Mouse (Mus musculus): Measurements from ENCODE around the gene Cldn15. TPM values are rescaled to one million over a fixed set of nuclear protein-coding genes. Genes with fewer than 3 reads are reported as not detected.
A peak's percentile ranks its signal among the peaks of the same experiment; 100 is the strongest.

Gene Cldn15
- polyA plus RNA-seq, 1 experiment from 2014 or later = 0.16 TPM

- peaks cover 59% of the 10 kb centered on the region for H3K36me3 ChIP-seq
- H3K9me3 ChIP-seq = no peaks in the 10 kb centered on the region
- H3K27me3 ChIP-seq = no peaks in the 10 kb centered on the region
- peak within 1 kb of the TSS; percentile 94 for H3K4me2 ChIP-seq (replicated peaks)
- 0 out of 2 replicates have a peak, but pooled peaks have one; percentile 7 for ATAC-seq
- H3K27ac ChIP-seq = peak within 1 kb of the TSS; percentile 92
- H3K4me1 ChIP-seq (replicated peaks) = peaks cover 23% of the 10 kb centered on the region
- peak within 1 kb of the TSS; percentile 80 for H3K4me3 ChIP-seq (replicated peaks)
- 6% methylated on average over 12 of the region's 12 CpGs for WGBS
- peak within 1 kb of the TSS; percentile 92 for H3K9ac ChIP-seq (replicated peaks)
Observed at GRCm38 (mm10) chr5:136987934-136988271, 21.5 kb downstream of the Cldn15 start, which contains the start of gene Znhit1. Gene Znhit1 (minus strand): TSS chr5:136988021.

- no peak for ATAC-seq
- peak overlapping the region; percentile 80 for H3K4me3 ChIP-seq (replicated peaks)
- no peaks in the 10 kb centered on the region for H3K9me3 ChIP-seq
- H3K4me1 ChIP-seq (replicated peaks) = peaks cover 23% of the 10 kb centered on the region
- no peak overlapping the region for H3K27ac ChIP-seq
- 86% methylated on average over 7 of the region's 7 CpGs for WGBS
- peaks cover 60% of the 10 kb centered on the region for H3K36me3 ChIP-seq
- peak overlapping the region; percentile 94 for H3K4me2 ChIP-seq (replicated peaks)
- H3K9ac ChIP-seq (replicated peaks) = peak overlapping the region; percentile 92
- H3K27me3 ChIP-seq = no peaks in the 10 kb centered on the region
Observed at GRCm38 (mm10) chr5:136988420-136988819, 22.0 kb downstream of the Cldn15 start.

- H3K4me2 ChIP-seq (replicated peaks) = no peak overlapping the region
- 94% methylated on average over 6 of the region's 6 CpGs for WGBS
- no peaks in the 10 kb centered on the region for H3K27me3 ChIP-seq
- H3K9ac ChIP-seq (replicated peaks) = no peak overlapping the region
- ATAC-seq = no peak
- no peaks in the 10 kb centered on the region for H3K9me3 ChIP-seq
- H3K4me1 ChIP-seq (replicated peaks) = peaks cover 23% of the 10 kb centered on the region
- H3K4me3 ChIP-seq (replicated peaks) = no peak overlapping the region
- H3K27ac ChIP-seq = no peak overlapping the region
- H3K36me3 ChIP-seq = peaks cover 62% of the 10 kb centered on the region
Observed at GRCm38 (mm10) chr5:136989801-136990200, 23.4 kb downstream of the Cldn15 start.

DNA sequence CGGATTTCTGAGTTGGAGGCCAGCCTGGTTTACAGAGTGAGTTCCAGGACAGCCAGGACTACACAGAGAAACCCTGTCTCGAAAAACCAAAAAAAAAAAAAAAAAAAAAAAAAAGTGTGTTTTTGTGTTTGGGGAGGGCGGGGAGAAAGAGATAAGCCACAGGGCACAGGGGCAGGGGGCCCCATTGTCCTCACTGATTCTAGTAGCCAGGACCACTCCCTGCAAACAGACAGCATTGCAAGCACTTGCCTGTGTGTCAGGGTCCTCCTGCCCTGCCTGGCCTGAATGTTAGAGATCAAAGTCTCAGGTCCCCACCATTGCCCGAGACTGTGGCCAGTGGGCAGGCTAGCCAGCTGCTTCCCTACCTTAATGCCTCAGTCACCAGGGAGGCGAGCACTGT is 33.0 kb downstream of the Cldn15 start:
- no peak overlapping the region for H3K27ac ChIP-seq
- WGBS = 73% methylated on average over 4 of the region's 5 CpGs
- no peak for ATAC-seq
- no peak overlapping the region for H3K4me2 ChIP-seq (replicated peaks)
- H3K4me1 ChIP-seq (replicated peaks) = no peaks in the 10 kb centered on the region
- no peak overlapping the region for H3K9ac ChIP-seq (replicated peaks)
- no peak overlapping the region for H3K4me3 ChIP-seq (replicated peaks)
- peaks cover 22% of the 10 kb centered on the region for H3K36me3 ChIP-seq
- no peaks in the 10 kb centered on the region for H3K9me3 ChIP-seq
- H3K27me3 ChIP-seq = no peaks in the 10 kb centered on the region

DNA sequence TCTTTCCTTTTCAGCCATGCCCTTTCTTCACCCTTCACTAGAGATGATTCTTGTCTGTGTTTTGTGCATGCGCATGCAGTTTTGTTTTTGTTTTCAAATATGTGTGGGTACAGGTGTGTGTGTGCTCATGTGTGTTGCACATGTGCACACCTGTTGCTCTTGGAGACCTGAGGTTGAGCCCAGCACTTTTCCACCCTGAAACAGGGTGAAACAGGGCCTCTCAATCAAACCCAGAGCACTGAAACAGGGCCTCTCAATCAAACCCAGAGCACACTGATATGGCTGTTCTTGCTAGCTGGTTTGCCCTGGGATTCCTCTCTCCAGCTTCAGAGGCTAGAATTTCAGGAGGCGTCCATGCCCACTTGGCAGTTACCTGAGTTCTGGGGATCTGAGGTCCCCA is 34.2 kb downstream of the Cldn15 start:
- no peak overlapping the region for H3K4me3 ChIP-seq (replicated peaks)
- H3K36me3 ChIP-seq = peaks cover 11% of the 10 kb centered on the region
- 87% methylated on average over 2 of the region's 2 CpGs for WGBS
- H3K27ac ChIP-seq = no peak overlapping the region
- no peaks in the 10 kb centered on the region for H3K27me3 ChIP-seq
- H3K9ac ChIP-seq (replicated peaks) = no peak overlapping the region
- H3K9me3 ChIP-seq = no peaks in the 10 kb centered on the region
- no peak overlapping the region for H3K4me2 ChIP-seq (replicated peaks)
- no peaks in the 10 kb centered on the region for H3K4me1 ChIP-seq (replicated peaks)
- ATAC-seq = no peak

GRCm38 (mm10) chr5:137007276-137007675 is 40.9 kb downstream of the Cldn15 start:
- Histone ChIP-seq H3K9ac (replicated peaks) (no peak overlapping the region), H3K4me1 (replicated peaks) (no peaks in the 10 kb centered on the region), H3K4me3 (replicated peaks) (no peak overlapping the region), H3K4me2 (replicated peaks) (no peak overlapping the region), H3K9me3 (no peaks in the 10 kb centered on the region), H3K36me3 (no peaks in the 10 kb centered on the region), H3K27me3 (no peaks in the 10 kb centered on the region), H3K27ac (no peak overlapping the region)
- ATAC-seq = no peak
- 65% methylated on average over 8 of the region's 8 CpGs for WGBS

GRCm38 (mm10) chr5:137009988-137010387 is 43.6 kb downstream of the Cldn15 start:
- WGBS = 27% methylated on average over 3 of the region's 3 CpGs

GRCm38 (mm10) chr5:137012401-137012950 is 46.1 kb downstream of the Cldn15 start:
- Histone ChIP-seq H3K4me3 (replicated peaks) (no peak overlapping the region), H3K9me3 (peaks cover 2% of the 10 kb centered on the region; the same call in 1 of the 2 replicates), H3K4me2 (replicated peaks) (no peak overlapping the region), H3K9ac (replicated peaks) (no peak overlapping the region), H3K27ac (no peak overlapping the region), H3K36me3 (no peaks in the 10 kb centered on the region), H3K27me3 (no peaks in the 10 kb centered on the region), H3K4me1 (replicated peaks) (no peaks in the 10 kb centered on the region)
- ATAC-seq = no peak
- 85% methylated on average over 15 of the region's 15 CpGs for WGBS

More at GRCm38 (mm10) chr5:137009988-137010387, 43.6 kb downstream of the Cldn15 start:
- Histone ChIP-seq H3K9ac (replicated peaks) (no peak overlapping the region), H3K4me2 (replicated peaks) (no peak overlapping the region), H3K4me1 (replicated peaks) (no peaks in the 10 kb centered on the region), H3K9me3 (peaks cover 2% of the 10 kb centered on the region; the same call in 1 of the 2 replicates), H3K36me3 (no peaks in the 10 kb centered on the region), H3K27me3 (no peaks in the 10 kb centered on the region), H3K4me3 (replicated peaks) (no peak overlapping the region), H3K27ac (no peak overlapping the region)
- ATAC-seq = no peak

DNA sequence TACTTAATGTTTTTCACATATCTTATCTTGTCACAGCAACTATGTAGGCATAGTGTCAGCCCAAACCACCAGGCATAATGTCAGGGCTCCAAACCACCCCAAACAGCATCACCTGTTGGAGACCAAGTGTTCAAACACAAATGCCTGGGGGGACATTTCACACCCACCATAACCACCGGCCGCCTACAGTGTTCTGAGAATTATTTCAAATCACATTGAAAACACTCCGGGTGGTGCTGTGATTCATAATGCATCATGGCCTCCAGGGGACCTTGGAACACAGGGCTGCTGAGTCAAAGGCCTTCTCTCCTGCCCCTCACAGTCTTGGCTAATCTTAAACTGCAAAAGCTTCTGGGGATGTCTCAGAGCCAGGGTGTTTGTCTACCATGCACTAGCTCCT is 49.5 kb downstream of the Cldn15 start:
- 93% methylated on average over 3 of the region's 3 CpGs for WGBS
- peaks cover 2% of the 10 kb centered on the region; the same call in 1 of the 2 replicates for H3K9me3 ChIP-seq
- no peak for ATAC-seq
- H3K27me3 ChIP-seq = no peaks in the 10 kb centered on the region; the same call in 1 of the 2 replicates
- H3K27ac ChIP-seq = no peak overlapping the region
- no peak overlapping the region for H3K4me2 ChIP-seq (replicated peaks)
- no peaks in the 10 kb centered on the region for H3K4me1 ChIP-seq (replicated peaks)
- H3K9ac ChIP-seq (replicated peaks) = no peak overlapping the region
- H3K36me3 ChIP-seq = no peaks in the 10 kb centered on the region
- no peak overlapping the region for H3K4me3 ChIP-seq (replicated peaks)

DNA sequence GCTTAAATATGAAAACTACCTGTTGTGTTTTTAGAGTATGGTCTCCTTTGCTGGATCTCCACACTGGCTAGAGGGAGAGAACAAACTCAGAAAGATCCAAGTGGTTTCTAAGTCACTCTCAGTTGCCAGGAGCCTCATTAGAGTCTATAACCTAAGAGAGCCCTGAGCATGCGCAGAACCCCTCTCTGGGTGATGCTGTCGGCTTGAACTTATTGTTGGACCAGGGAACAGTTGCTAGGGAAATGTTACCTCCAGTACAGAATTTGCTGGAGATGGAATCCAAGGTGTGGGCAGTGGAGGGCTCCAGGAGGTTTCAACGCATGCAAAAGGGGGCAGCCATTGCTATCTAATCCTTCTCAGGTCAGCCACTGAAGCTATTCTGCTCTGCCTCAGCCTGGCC is 57.9 kb downstream of the Cldn15 start:
- no peak for ATAC-seq
- no peaks in the 10 kb centered on the region for H3K9me3 ChIP-seq
- no peaks in the 10 kb centered on the region for H3K36me3 ChIP-seq
- H3K4me1 ChIP-seq (replicated peaks) = peaks cover 19% of the 10 kb centered on the region
- peaks cover 59% of the 10 kb centered on the region for H3K27me3 ChIP-seq
- 51% methylated on average over 3 of the region's 3 CpGs for WGBS
- no peak overlapping the region for H3K9ac ChIP-seq (replicated peaks)
- no peak overlapping the region for H3K4me3 ChIP-seq (replicated peaks)
- no peak overlapping the region for H3K27ac ChIP-seq
- no peak overlapping the region; the same call in 1 of the 2 replicates for H3K4me2 ChIP-seq (replicated peaks)

- H3K4me2 ChIP-seq (replicated peaks) = peak overlapping the region; percentile 47
- H3K27ac ChIP-seq = no peak overlapping the region
- H3K9me3 ChIP-seq = no peaks in the 10 kb centered on the region
- H3K4me1 ChIP-seq (replicated peaks) = peaks cover 22% of the 10 kb centered on the region
- peak; percentile 21 for ATAC-seq
- H3K27me3 ChIP-seq = peaks cover 65% of the 10 kb centered on the region
- no peaks in the 10 kb centered on the region for H3K36me3 ChIP-seq
- peak overlapping the region; percentile 10; the same call in 1 of the 2 replicates for H3K4me3 ChIP-seq (replicated peaks)
- H3K9ac ChIP-seq (replicated peaks) = no peak overlapping the region
- under 1% methylated on average over 23 of the region's 23 CpGs for WGBS
Observed at GRCm38 (mm10) chr5:137025132-137025531, 58.7 kb downstream of the Cldn15 start.

All from midbrain, embryonic 13.5 days (tissue).